Mouse (Mus musculus) testis, adult 2 months (tissue): Measurements from ENCODE around the gene Ccdc188.

Source experiments
- CTCF ChIP-seq: fragments of 200-500 bp; IDR thresholded peaks from 2 replicates; pipeline ENCODE4 v1.5.1; 2012; ENCODE audit warnings: low read depth, mild to moderate bottlenecking, inconsistent platforms, low read length, moderate library complexity; ENCODE audit not compliant: control insufficient read depth, insufficient read depth, insufficient replicate concordance
- POLR2A ChIP-seq: fragments of 200-500 bp; IDR thresholded peaks from 2 replicates; pipeline ENCODE4 v1.6.1; 2012; ENCODE audit warnings: low read depth, mild to moderate bottlenecking, inconsistent platforms, low read length, moderate library complexity; ENCODE audit not compliant: control insufficient read depth

GRCm38 (mm10) chr16:18169156-18169555, 48.5 kb upstream of the Ccdc188 start:
- TF ChIP-seq CTCF (no peak), POLR2A (no peak)
